Mouse (Mus musculus) small intestine, adult 2 months (tissue): ENCODE data around the gene Tmeff1. TPM values are rescaled to one million over a fixed set of nuclear protein-coding genes. Genes with fewer than 3 reads are reported as not detected.
"Not testable (repeated sequence)": the region's sequence is repeated elsewhere in the genome, so short reads cannot be mapped to it uniquely, and the experiment has no call there.

Source experiments
- H3K27ac ChIP-seq: fragments of 200-500 bp; 2 replicates; pipeline ENCODE4 v1.5.1; 2012; ENCODE audit warnings: low read depth, low read length, control low read depth, inconsistent platforms; ENCODE audit not compliant: insufficient read depth
- H3K27me3 ChIP-seq: fragments of 200-500 bp; 2 replicates; pipeline ENCODE4 v1.6.1; 2012; ENCODE audit warnings: mild to moderate bottlenecking, moderate library complexity, low read length, inconsistent platforms; ENCODE audit not compliant: control insufficient read depth, insufficient read depth
- H3K36me3 ChIP-seq: fragments of 200-500 bp; 2 replicates; pipeline ENCODE4 v1.6.1; 2012; ENCODE audit warnings: mild to moderate bottlenecking, low read length, control low read depth, inconsistent platforms; ENCODE audit not compliant: control insufficient read depth, insufficient read depth
- H3K4me1 ChIP-seq: fragments of 200-500 bp; 2 replicates; pipeline ENCODE4 v1.6.1; 2012; ENCODE audit warnings: low read length, inconsistent platforms, mixed read lengths; ENCODE audit not compliant: control insufficient read depth, insufficient read depth, insufficient read length
- H3K4me3 ChIP-seq: fragments of 200-500 bp; 2 replicates; pipeline ENCODE4 v1.5.1; 2012; ENCODE audit warnings: low read depth, mild to moderate bottlenecking, control low read depth, inconsistent platforms, low read length, moderate library complexity
- CTCF ChIP-seq: fragments of 200-500 bp; IDR thresholded peaks from 2 replicates; pipeline ENCODE4 v1.5.1; 2012; ENCODE audit warnings: low read depth, mild to moderate bottlenecking, control low read depth, inconsistent platforms, low read length, moderate library complexity, mixed read lengths; ENCODE audit not compliant: insufficient replicate concordance, insufficient read length; ENCODE audit errors: extremely low read depth
- POLR2A ChIP-seq: fragments of 200-500 bp; IDR thresholded peaks from 2 replicates; pipeline ENCODE4 v1.6.1; 2012; ENCODE audit warnings: low read depth, mild to moderate bottlenecking, control low read depth, inconsistent platforms, low read length, moderate library complexity
- WGBS: fragments of 180-500 bp; shearing (Covaris S2); methylation state at CpG from one replicate; pipeline ENCODE4 v1.1.7; 2018; 5-methylcytosine and 5-hydroxymethylcytosine counted together
- polyA plus RNA-seq: library from polyadenylated mRNA; depleted of rRNA; stranded (reverse); fragments of >200 nt; gene quantifications from 2 replicates; pipeline ENCODE4 v1.2.3, GENCODE M21; 2012

Gene Tmeff1
- polyA plus RNA-seq, 1 experiment, result 1.9 TPM

DNA sequence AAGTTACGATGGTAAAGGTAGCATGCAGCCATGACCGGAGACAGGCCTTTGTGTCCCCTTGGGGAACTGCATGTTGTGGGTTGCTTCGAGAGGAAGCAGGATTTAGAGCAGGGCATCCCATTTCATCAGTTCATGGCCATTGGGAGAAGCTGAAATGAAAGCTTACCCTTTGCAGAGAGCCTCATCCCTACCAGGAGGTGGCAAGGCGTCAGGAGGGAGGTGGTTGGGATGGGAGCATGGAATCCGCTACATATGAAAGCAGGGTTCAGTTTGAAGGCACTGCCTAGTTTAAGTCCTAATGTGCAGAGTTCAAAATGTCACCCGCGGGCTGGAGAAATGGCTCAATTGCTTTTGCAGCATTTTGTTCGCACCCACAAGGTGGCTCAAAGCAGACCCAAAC, 92.3 kb downstream of the Tmeff1 start:
- 93% methylated on average over 8 of the region's 8 CpGs for WGBS
- TF ChIP-seq CTCF, result no peak
- no peak for TF ChIP-seq POLR2A
- Histone ChIP-seq H3K4me3 (no peak overlapping the region), H3K36me3 (no peaks in the 10 kb centered on the region), H3K4me1 (no peaks in the 10 kb centered on the region; the same call in 1 of the 2 replicates), H3K27me3 (no peaks in the 10 kb centered on the region), H3K27ac (no peak overlapping the region)

DNA sequence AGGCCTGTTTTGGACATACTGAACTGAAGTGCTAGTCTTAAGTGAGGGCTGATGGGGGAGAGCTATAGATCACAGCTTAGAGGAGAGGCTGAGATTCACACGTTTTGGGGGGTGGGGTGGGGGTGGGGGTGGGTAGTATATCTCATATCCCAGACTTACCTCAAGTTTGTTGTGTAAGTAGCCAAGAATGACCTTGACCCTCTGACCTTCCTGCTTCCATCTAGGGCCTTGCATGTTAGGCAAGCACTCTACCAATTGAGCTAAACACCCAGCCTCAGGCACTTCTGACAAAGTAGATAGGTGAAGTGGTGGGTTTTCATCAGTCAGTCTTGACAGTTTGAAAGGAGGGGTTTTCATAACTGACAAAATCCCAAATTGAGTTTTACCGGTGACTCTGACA, 92.8 kb downstream of the Tmeff1 start:
- Histone ChIP-seq H3K4me1 (no peaks in the 10 kb centered on the region; the same call in 1 of the 2 replicates), H3K27ac (no peak overlapping the region), H3K27me3 (no peaks in the 10 kb centered on the region), H3K4me3 (no peak overlapping the region), H3K36me3 (no peaks in the 10 kb centered on the region)
- TF ChIP-seq CTCF, result no peak
- TF ChIP-seq POLR2A, result no peak
- WGBS, result 71% methylated on average over 2 of the region's 2 CpGs

GRCm38 (mm10) chr4:48678793-48679192, 93.8 kb downstream of the Tmeff1 start:
- no peak overlapping the region for H3K4me3 ChIP-seq
- 96% methylated on average over 9 of the region's 9 CpGs for WGBS
- H3K27me3 ChIP-seq, result no peaks in the 10 kb centered on the region
- no peaks in the 10 kb centered on the region; the same call in 1 of the 2 replicates for H3K4me1 ChIP-seq
- H3K27ac ChIP-seq, result no peak overlapping the region
- no peaks in the 10 kb centered on the region for H3K36me3 ChIP-seq
- no peak for TF ChIP-seq CTCF
- no peak for TF ChIP-seq POLR2A

GRCm38 (mm10) chr4:48679728-48680127, 94.8 kb downstream of the Tmeff1 start:
- not testable (repeated sequence) for H3K4me1 ChIP-seq, H3K36me3 ChIP-seq, H3K4me3 ChIP-seq, H3K27ac ChIP-seq, H3K27me3 ChIP-seq
- 21% methylated on average over 6 of the region's 6 CpGs for WGBS

DNA sequence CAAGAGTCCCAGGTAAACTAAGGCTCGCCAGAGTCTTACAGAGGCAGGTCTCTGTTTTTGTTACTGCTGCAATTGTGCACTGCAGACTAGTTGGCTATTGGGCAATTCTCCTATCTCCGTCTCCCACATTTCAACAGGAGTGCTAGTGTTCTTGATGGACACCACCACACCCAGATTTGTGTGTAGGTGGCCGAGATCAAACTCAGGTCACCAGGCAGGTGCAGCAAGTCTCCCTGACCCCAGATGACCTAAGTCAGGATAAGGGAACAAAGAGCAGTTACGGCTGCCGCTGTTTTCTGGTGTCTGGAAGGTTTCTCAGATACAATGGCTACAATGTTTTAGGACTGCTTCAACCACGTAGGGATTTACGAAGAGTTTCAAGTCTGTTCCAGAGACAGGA, 95.2 kb downstream of the Tmeff1 start:
- H3K27me3 ChIP-seq, result no peaks in the 10 kb centered on the region; the same call in 1 of the 2 replicates
- H3K27ac ChIP-seq, result no peak overlapping the region
- TF ChIP-seq POLR2A (no peak), CTCF (no peak)
- H3K36me3 ChIP-seq, result no peaks in the 10 kb centered on the region
- no peaks in the 10 kb centered on the region; the same call in 1 of the 2 replicates for H3K4me1 ChIP-seq
- no peak overlapping the region for H3K4me3 ChIP-seq
- WGBS, result 24% methylated on average over 7 of the region's 7 CpGs

GRCm38 (mm10) chr4:48680648-48681343, 95.8 kb downstream of the Tmeff1 start:
- Histone ChIP-seq H3K36me3 (no peaks in the 10 kb centered on the region), H3K4me1 (no peaks in the 10 kb centered on the region; the same call in 1 of the 2 replicates), H3K27ac (no peak overlapping the region), H3K27me3 (no peaks in the 10 kb centered on the region; the same call in 1 of the 2 replicates), H3K4me3 (no peak overlapping the region)
- 14% methylated on average over 10 of the region's 11 CpGs for WGBS
- TF ChIP-seq CTCF (no peak), POLR2A (no peak)

DNA sequence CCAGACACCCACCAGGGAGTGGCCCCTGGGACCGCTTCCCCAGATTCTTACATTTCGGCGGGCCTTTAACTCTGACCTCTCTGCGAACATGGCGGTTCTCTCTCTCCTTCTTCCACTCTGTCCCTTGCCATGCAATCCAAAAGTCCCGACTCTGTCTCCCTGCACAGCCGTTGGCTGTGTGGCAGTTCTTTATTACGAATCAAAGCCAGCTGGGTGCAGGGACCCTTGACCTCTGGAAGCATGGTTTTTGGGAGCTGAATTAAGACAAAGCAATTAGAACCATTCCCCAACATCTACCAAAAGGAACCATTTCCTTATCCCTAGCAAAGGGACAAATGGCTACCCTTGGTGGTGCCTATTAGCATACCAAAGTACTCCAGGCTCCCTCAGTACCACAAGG, 98.2 kb downstream of the Tmeff1 start:
- H3K27ac ChIP-seq, result no peak overlapping the region

GRCm38 (mm10) chr4:48683633-48684209, 98.7 kb downstream of the Tmeff1 start:
- not testable (repeated sequence) for H3K36me3 ChIP-seq, H3K4me1 ChIP-seq, H3K27ac ChIP-seq, H3K4me3 ChIP-seq, H3K27me3 ChIP-seq
- WGBS, result 94% methylated on average over 19 of the region's 21 CpGs

More for the DNA sequence above, 98.2 kb downstream of the Tmeff1 start:
- Histone ChIP-seq H3K4me1 (no peaks in the 10 kb centered on the region; the same call in 1 of the 2 replicates), H3K36me3 (no peaks in the 10 kb centered on the region), H3K27me3 (no peaks in the 10 kb centered on the region; the same call in 1 of the 2 replicates), H3K4me3 (peak overlapping the region; percentile 13; the same call in 1 of the 2 replicates)
- 95% methylated on average over 8 of the region's 8 CpGs for WGBS
- TF ChIP-seq CTCF, result no peak
- no peak for TF ChIP-seq POLR2A
